Mouse (Mus musculus) forebrain, embryonic 12.5 days (tissue): ENCODE measurements around the gene A630076J17Rik. TPM values are rescaled to one million over a fixed set of nuclear protein-coding genes. Genes with fewer than 3 reads are reported as not detected.

ENCODE experiments used
- ATAC-seq: fragments of 200-750 bp; cut with Nextera tagmentation; 2 replicates; pipeline ENCODE4 v1.8.0; 2017; ENCODE audit warnings: moderate TSS enrichment; ENCODE audit not compliant: low FRiP score
- H3K27ac ChIP-seq: fragments of 300-500 bp; sonication (generic); 2 replicates; pipeline ENCODE4 v1.5.1; 2016; ENCODE audit warnings: mild to moderate bottlenecking
- H3K27me3 ChIP-seq: fragments of 300-500 bp; sonication (generic); 2 replicates; pipeline ENCODE4 v1.6.1; 2016; ENCODE audit warnings: mild to moderate bottlenecking
- H3K36me3 ChIP-seq: fragments of 300-500 bp; sonication (generic); replicated peaks from 2 replicates; pipeline ENCODE4 v1.6.1; 2016; ENCODE audit warnings: mild to moderate bottlenecking
- H3K4me1 ChIP-seq: fragments of 300-500 bp; sonication (generic); 2 replicates; pipeline ENCODE4 v1.6.1; 2016
- H3K4me2 ChIP-seq: fragments of 300-500 bp; sonication (generic); 2 replicates; pipeline ENCODE4 v1.6.1; 2016; ENCODE audit warnings: mild to moderate bottlenecking, moderate library complexity
- H3K4me3 ChIP-seq: fragments of 300-500 bp; sonication (generic); replicated peaks from 2 replicates; pipeline ENCODE4 v1.5.1; 2016; ENCODE audit warnings: mild to moderate bottlenecking
- H3K9ac ChIP-seq: fragments of 300-500 bp; sonication (generic); 2 replicates; pipeline ENCODE4 v1.6.1; 2016; ENCODE audit warnings: mild to moderate bottlenecking
- H3K9me3 ChIP-seq: fragments of 300-500 bp; sonication (generic); 2 replicates; pipeline ENCODE4 v1.6.1; 2016
- WGBS: fragments of 180-500 bp; shearing (Covaris S2); methylation state at CpG from one replicate; pipeline ENCODE4 v1.1.7; 2016; 5-methylcytosine and 5-hydroxymethylcytosine counted together
- polyA plus RNA-seq: library from polyadenylated mRNA; unstranded; fragments of >200 nt; fragmentation: Nextera tagmentation; extraction: Ambion mirVana; gene quantifications from 2 replicates; pipeline ENCODE4 v1.2.1, GENCODE M21; 2016

Gene A630076J17Rik
- not detected in 2 replicates for polyA plus RNA-seq

DNA sequence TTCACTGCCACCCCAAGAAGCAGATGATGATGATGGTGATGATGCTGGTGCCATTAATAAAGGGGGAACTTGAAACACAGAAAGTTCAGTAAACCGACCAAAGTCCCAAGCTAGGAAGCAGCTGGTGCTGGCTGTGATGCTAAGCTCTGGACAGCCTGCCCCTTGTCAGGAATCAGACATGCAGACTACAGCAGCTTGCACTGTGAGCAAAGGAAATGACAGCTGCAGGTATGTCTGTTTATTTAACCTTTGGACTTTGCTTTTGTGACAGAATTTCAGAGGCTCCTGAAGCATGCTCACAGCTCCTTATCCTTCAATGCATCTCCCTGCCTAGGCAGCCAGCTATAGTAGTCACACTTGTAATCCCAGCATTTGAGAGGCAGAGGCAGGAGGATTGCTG, at the start of gene A630076J17Rik:
Gene A630076J17Rik, plus strand, starts transcription at position 88 of the 400 bp plus-strand sequence.
- Histone ChIP-seq H3K9ac (no peak within 1 kb of the TSS), H3K27me3 (peaks cover 7% of the 10 kb centered on the region; the same call in 1 of the 2 replicates), H3K9me3 (no peaks in the 10 kb centered on the region), H3K27ac (no peak within 1 kb of the TSS), H3K4me3 (no peak within 1 kb of the TSS), H3K4me1 (0 out of 2 replicates have a peak, but pooled peaks cover 5% of the 10 kb centered on the region), H3K4me2 (no peak within 1 kb of the TSS), H3K36me3 (no peaks in the 10 kb centered on the region)
- no peak for ATAC-seq
- WGBS: 59% methylated on average over 1 of the region's 1 CpGs

DNA sequence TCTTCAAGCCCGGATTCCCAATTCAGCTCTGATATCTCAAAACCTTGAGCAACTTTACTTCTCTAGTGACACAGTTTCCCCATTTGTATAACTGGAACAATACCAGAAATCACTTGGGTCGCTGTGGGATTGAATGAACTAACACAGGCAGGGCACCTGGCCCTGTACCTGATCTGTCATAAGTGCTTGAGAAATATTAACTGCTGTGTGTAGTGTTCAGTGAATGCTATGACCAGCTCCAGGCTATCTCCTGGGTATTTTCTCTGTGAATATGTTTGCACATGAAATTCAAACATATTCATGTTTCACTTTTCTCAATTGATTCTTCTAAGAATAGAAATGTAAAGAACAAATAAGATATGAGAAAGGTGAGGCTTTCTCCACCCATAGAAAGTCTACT, 49.6 kb upstream of the A630076J17Rik start:
- WGBS: 74% methylated on average over 2 of the region's 2 CpGs
- ATAC-seq: no peak
- Histone ChIP-seq H3K9me3 (no peaks in the 10 kb centered on the region), H3K4me2 (no peak overlapping the region), H3K36me3 (no peaks in the 10 kb centered on the region), H3K27ac (no peak overlapping the region), H3K27me3 (no peaks in the 10 kb centered on the region), H3K4me3 (no peak overlapping the region), H3K4me1 (no peaks in the 10 kb centered on the region), H3K9ac (no peak overlapping the region)

DNA sequence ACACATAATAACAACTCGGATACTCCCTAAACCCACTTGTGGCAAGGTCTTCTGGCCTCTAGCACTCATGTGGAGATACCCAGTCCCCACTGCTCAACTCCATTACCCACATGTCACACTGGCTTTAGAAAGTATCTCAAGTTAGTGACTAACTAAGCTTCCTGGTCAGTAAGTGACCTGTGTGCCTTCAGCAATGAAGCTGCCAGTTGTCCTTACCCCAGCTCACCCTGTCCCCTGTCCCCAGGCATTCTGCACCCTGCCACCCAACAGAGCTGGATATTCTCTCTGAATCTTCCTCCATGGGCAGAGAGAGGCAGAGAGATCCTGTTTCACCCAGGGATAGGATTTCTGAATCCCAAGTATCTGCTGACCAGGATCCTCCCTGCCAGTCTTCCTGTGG, 47.7 kb upstream of the A630076J17Rik start, which contains the start of gene Kcna10:
Gene Kcna10, plus strand, starts transcription at position 301 of the 400 bp plus-strand sequence.
- no peak within 1 kb of the TSS for H3K4me2 ChIP-seq
- H3K36me3 ChIP-seq: no peaks in the 10 kb centered on the region
- H3K9me3 ChIP-seq: no peaks in the 10 kb centered on the region
- H3K9ac ChIP-seq: no peak within 1 kb of the TSS
- whole genome bisulfite sequencing: 68% methylated on average over 1 of the region's 1 CpGs
- no peak within 1 kb of the TSS for H3K27ac ChIP-seq
- no peak within 1 kb of the TSS for H3K4me3 ChIP-seq
- ATAC-seq: no peak
- no peaks in the 10 kb centered on the region for H3K4me1 ChIP-seq
- no peaks in the 10 kb centered on the region for H3K27me3 ChIP-seq

DNA sequence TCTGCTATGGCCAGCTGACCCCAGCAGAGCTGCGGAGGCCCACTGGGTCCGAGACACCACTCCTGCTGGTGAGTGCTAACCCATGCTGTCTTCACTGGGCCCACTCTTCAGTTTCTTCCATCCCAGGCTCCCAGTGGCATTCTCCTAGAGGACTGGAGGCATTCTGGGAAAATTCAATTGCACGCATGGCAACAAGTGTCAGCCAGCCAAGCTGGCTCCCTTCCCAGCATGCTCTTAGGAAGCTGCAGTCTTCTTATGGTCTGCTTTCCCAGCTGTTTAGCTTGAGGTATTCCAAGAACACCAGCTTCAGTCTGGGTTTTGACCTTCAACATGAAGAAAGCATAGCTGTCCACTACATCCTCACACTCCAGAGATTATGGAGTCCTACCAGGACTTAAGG, 47.2 kb upstream of the A630076J17Rik start:
- 87% methylated on average over 3 of the region's 3 CpGs for WGBS
- H3K9me3 ChIP-seq: no peaks in the 10 kb centered on the region

DNA sequence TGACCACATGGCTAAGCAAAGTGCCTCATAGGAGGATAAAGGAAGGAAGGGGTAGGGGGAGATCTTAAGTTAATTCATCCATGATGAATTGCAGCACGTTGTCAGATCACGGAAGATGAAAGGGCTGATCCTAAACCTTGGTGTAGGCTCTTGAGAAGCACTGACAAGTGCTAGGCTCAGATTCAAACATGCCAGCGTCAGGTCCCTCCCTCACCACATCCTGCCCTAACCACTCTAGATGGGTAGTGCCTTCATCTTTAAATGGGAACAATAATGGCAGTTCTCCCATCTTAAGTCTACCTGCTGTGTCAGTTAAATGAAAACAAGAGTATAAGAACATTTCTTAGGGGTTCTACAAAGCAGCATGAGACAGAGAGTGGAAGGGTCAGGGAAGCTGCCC, 44.8 kb upstream of the A630076J17Rik start:
- 75% methylated on average over 3 of the region's 3 CpGs for WGBS
- ATAC-seq: no peak
- H3K9me3 ChIP-seq: no peaks in the 10 kb centered on the region
- no peak overlapping the region for H3K27ac ChIP-seq
- no peak overlapping the region for H3K4me2 ChIP-seq
- H3K4me3 ChIP-seq: no peak overlapping the region
- no peaks in the 10 kb centered on the region for H3K4me1 ChIP-seq
- no peaks in the 10 kb centered on the region for H3K36me3 ChIP-seq
- H3K9ac ChIP-seq: no peak overlapping the region
- no peaks in the 10 kb centered on the region for H3K27me3 ChIP-seq

More for the DNA sequence above, 47.2 kb upstream of the A630076J17Rik start:
- H3K4me2 ChIP-seq: no peak overlapping the region
- no peaks in the 10 kb centered on the region for H3K36me3 ChIP-seq
- no peaks in the 10 kb centered on the region for H3K4me1 ChIP-seq
- H3K9ac ChIP-seq: no peak overlapping the region
- no peak overlapping the region for H3K4me3 ChIP-seq
- no peak overlapping the region for H3K27ac ChIP-seq
- ATAC-seq: no peak
- H3K27me3 ChIP-seq: no peaks in the 10 kb centered on the region

DNA sequence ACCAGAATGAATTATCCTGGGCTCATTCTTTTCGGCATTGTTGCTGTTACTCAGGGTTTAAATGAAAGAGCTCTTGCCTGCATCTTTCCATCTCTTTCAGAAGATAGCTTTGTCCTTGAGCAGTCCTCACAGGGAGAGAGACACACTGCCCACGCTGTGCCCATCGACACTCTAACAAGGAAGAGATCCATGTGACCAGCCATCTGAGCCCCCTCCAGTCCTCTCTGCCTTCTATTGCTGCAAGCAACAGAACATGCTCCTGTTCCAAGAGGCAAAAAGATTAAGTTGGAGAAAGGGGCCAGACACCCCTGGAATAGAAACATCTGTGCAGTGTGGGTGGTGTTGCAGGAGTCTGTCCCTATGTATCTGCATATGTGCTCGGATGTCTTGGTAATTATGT, 43.4 kb upstream of the A630076J17Rik start:
- Histone ChIP-seq H3K4me2 (no peak overlapping the region), H3K9ac (no peak overlapping the region), H3K4me1 (no peaks in the 10 kb centered on the region), H3K9me3 (no peaks in the 10 kb centered on the region), H3K27ac (no peak overlapping the region), H3K27me3 (0 out of 2 replicates have a peak, but pooled peaks cover 3% of the 10 kb centered on the region), H3K36me3 (no peaks in the 10 kb centered on the region), H3K4me3 (no peak overlapping the region)
- ATAC-seq: no peak
- 74% methylated on average over 4 of the region's 4 CpGs for WGBS

DNA sequence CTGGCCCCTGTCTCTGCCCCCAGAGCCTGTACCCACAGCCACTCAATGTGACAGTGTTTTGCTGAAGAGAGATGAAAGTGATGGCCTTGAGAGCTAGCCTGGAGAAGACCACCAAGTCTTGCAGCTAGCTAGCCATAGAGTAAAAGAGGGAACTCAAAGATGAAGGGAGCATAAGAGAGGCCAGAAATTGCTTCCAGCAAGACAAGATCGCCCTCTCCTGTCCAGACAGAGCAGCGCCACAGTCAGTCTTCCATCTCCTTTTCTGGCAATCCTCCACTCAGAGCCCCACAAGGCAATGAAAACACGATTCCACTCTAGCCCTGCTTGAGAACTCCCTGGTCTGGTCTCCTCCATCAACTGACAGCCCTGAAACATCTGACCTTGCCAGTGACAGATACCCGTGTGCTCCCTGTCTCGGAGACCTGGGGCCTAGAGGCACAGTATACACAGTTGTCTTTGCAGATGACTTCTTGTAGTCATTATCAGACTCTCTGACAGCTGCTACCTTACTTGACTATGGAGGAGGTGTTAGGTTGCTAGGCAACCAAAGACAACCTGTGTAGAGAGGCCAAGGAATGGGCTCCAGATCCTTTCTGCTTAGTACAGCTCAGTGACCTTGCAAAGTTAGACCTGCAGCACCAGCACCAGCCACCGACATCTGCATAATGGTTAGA, 42.1 kb upstream of the A630076J17Rik start:
- H3K9me3 ChIP-seq: no peaks in the 10 kb centered on the region
- H3K9ac ChIP-seq: no peak overlapping the region
- no peak overlapping the region for H3K4me3 ChIP-seq
- no peak overlapping the region for H3K27ac ChIP-seq
- ATAC-seq: peak; percentile 72
- no peaks in the 10 kb centered on the region for H3K4me1 ChIP-seq
- 0 out of 2 replicates have a peak, but pooled peaks cover 3% of the 10 kb centered on the region for H3K27me3 ChIP-seq
- WGBS: 51% methylated on average over 6 of the region's 6 CpGs
- H3K4me2 ChIP-seq: no peak overlapping the region
- H3K36me3 ChIP-seq: no peaks in the 10 kb centered on the region

DNA sequence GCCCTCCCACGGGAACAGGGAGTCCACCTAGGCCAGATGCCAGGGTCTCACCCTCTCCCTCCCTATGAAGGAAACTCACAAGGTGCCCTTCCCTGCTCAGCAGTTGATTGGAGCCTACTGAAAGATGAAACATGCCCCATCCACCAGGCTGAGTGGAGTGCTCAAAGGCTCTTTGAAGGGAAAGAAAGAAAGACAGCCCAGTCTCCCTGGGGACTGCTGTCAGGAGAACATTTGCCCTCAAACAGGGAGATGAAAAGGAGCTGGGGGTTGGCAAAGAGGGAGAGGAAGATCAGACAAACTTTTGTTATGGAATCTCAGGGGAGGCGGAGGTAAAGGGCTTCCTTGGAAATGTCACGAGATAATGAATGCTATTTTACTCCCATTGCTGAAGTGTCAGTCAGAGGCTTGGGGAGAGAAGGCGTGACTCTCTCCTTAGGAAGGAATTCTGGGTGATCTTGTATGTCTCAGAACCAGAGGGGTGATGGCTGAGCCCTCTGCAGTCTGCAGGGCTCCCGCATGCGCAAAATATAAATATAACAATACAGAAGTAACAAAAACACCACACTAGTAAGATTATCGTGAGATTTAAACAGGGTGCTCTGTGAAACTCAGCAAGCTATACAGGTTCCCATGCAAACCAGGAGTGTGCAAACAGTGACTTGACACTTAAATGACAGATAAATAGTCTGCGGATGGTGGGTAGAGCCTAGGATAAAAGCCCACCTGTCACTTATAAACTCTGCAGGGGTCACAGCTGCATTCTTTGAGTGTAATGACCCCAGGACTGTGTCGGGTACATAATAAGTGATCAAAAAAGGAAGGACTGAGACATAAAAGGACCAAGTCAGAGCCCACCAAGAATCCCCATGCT, 28.9 kb upstream of the A630076J17Rik start:
- no peak overlapping the region for H3K9ac ChIP-seq
- H3K4me3 ChIP-seq: no peak overlapping the region
- H3K27me3 ChIP-seq: no peaks in the 10 kb centered on the region
- no peaks in the 10 kb centered on the region for H3K9me3 ChIP-seq
- peaks cover 13% of the 10 kb centered on the region; the same call in 1 of the 2 replicates for H3K4me1 ChIP-seq
- no peaks in the 10 kb centered on the region for H3K36me3 ChIP-seq
- no peak overlapping the region for H3K4me2 ChIP-seq
- peak overlapping the region; percentile 31; the same call in 1 of the 2 replicates for H3K27ac ChIP-seq
- 38% methylated on average over 9 of the region's 9 CpGs for WGBS
- ATAC-seq: no peak

DNA sequence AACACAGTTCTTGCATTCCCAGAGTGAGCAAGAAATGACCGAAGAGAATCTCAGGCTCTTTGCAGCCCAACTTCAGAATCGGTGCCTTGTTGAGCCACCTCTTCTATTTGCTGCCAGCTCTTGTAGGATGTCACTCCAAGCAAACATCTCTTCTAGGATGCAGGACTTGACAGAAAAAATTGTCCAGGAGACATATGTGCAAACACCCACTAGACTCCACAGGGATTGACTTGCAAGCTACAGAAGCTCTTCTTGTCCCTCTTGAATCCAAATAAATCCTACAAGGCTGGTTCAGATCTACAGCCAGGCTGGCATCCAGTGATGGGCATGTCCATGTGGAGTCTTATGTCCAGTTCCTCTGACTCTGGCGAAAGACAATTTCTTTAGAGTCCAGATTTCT, 26.0 kb upstream of the A630076J17Rik start:
- Histone ChIP-seq H3K4me3 (no peak overlapping the region), H3K36me3 (no peaks in the 10 kb centered on the region), H3K27ac (no peak overlapping the region), H3K4me1 (peaks cover 32% of the 10 kb centered on the region), H3K4me2 (no peak overlapping the region), H3K9me3 (no peaks in the 10 kb centered on the region), H3K9ac (no peak overlapping the region), H3K27me3 (no peaks in the 10 kb centered on the region)
- WGBS: 94% methylated on average over 3 of the region's 3 CpGs
- ATAC-seq: no peak

DNA sequence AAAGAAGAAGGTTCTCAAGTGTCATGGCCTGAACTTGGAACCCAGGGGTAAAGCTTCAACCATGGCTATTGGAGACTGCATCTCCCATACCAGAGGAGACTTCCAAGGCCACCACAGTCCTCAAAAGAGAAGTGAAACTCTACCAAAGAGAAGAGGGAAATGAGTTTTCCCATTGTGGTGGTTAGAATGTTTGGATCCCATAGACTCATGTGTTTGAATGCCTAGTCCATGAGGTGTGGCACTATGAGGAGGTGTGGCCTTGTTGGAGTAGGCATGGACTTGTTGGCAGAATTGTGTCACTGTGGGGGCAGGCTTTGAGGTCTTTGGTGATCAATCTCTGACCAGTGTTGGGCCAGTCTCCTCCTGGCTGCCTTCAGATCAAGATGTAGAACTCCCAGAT, 25.2 kb upstream of the A630076J17Rik start:
- ATAC-seq: no peak
- Histone ChIP-seq H3K9me3 (no peaks in the 10 kb centered on the region), H3K27ac (no peak overlapping the region), H3K27me3 (no peaks in the 10 kb centered on the region), H3K4me1 (peaks cover 32% of the 10 kb centered on the region), H3K4me3 (no peak overlapping the region), H3K4me2 (no peak overlapping the region), H3K9ac (no peak overlapping the region), H3K36me3 (no peaks in the 10 kb centered on the region)

DNA sequence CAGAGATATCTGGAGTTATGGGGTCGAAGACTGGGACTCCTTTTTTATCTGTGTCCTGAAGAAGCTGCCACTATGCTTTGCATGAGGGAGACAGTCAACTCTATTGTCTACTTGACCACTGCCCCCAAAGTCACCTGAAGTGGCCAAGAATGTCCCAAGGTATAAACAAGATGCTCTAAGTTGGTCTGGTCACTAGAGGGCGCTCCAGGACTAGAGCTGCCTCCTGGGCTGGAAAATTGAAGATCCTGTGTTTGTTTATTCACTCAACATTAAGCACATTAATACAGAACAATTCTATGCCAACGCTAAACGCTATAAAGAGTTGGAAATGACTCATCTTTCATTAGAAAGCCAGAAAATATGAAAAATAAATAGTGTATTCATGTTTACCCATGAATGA, 24.4 kb upstream of the A630076J17Rik start:
- Histone ChIP-seq H3K36me3 (no peaks in the 10 kb centered on the region), H3K4me3 (no peak overlapping the region), H3K9me3 (no peaks in the 10 kb centered on the region), H3K4me1 (peaks cover 32% of the 10 kb centered on the region), H3K27me3 (no peaks in the 10 kb centered on the region), H3K27ac (no peak overlapping the region), H3K4me2 (no peak overlapping the region), H3K9ac (no peak overlapping the region)
- ATAC-seq: no peak
- WGBS: 15% methylated on average over 4 of the region's 4 CpGs

DNA sequence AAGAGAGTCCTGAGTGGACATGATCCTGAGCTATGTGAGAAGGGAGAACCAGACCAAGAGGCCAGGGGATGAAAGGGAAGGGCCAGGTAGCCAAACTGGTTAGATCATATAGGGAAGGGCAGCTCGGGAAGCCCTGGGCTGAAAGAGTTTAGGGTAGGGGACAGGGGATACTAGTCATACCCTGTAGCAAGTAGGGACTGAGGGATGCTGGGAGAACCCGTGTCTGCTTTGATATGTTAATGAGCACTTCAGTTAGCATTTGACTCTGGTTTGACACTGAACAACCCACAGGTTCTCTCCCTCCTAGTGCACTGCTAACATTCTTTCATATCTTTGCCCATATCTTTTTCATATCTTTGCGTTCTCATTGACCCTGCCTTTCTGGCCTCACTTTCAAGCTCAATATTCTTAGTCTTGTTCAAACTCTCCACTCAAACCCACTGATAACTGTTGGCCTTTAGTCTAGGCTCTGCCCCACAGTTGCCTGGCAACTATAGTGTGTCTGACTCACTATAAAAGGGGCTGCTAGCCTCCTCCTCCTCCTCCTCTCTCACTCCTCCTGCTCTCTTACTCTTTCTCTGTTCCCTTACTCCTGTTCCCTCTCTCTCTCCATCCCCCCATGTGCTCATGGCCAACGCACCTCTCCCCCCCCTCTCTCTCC, 23.8 kb upstream of the A630076J17Rik start:
- Histone ChIP-seq H3K36me3 (no peaks in the 10 kb centered on the region), H3K9me3 (no peaks in the 10 kb centered on the region), H3K27ac (no peak overlapping the region), H3K4me2 (no peak overlapping the region), H3K27me3 (no peaks in the 10 kb centered on the region), H3K9ac (no peak overlapping the region), H3K4me1 (peaks cover 26% of the 10 kb centered on the region), H3K4me3 (no peak overlapping the region)
- WGBS: 51% methylated on average over 4 of the region's 4 CpGs
- no peak for ATAC-seq
